Mouse (Mus musculus): ENCODE data around the gene Ptchd4. TPM values are rescaled to one million over a fixed set of nuclear protein-coding genes. Genes with fewer than 3 reads are reported as not detected.

Gene Ptchd4
- total RNA-seq, 2 experiments from 2014 or later, result not detected

DNA sequence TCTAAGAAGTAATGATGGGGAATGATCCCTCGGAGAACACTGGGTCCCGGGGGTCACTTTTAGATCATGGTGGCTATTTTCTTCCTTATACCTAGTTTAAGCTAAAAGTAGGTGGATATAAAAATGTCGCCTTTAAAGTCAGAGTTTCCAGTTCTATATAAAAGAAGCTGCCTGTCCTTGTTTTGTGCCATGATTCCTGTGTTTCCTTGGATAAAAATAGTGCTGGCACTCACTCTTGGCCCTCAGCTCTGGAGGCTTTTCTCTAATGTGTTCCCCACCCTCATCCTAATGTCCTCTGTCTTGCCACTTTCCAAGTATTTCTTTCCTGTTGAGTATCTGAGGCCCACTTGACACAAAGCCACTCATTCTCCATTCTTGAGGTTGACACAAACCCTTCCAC is 79.6 kb downstream of the Ptchd4 start:
- ATAC-seq (replicated peaks; ENCODE audit: low FRiP score, low TSS enrichment, poor library complexity, severe bottlenecking), result no peak

DNA sequence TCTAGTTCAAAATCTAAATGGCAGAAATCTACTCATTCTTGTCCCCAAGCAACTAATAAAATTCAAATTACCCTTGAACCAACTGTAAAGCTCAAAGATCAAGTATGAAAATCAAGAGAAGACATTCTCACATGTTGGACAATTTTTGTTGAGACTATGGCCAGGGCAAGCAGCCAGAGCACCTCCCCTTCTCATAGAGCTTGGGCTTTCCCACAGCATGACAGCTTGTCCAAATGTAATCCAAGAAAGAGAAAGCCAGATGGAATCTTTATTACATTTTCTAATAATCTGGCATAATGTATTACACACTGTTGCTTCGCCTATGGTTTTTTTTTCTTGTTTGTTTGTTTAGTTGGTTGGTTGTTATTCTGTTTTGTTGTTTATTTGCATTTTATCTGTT is 102.7 kb downstream of the Ptchd4 start:
- no peak for ATAC-seq (replicated peaks; ENCODE audit: low FRiP score, low TSS enrichment, poor library complexity, severe bottlenecking)

- ATAC-seq (replicated peaks; ENCODE audit: low FRiP score, low TSS enrichment, poor library complexity, severe bottlenecking), result no peak
These were observed 112.2 kb downstream of the Ptchd4 start for GRCm38 (mm10) chr17:42427961-42428360.

GRCm38 (mm10) chr17:42430380-42430779 is 114.6 kb downstream of the Ptchd4 start:
- ATAC-seq (replicated peaks; ENCODE audit: low FRiP score, low TSS enrichment, poor library complexity, severe bottlenecking), result no peak

GRCm38 (mm10) chr17:42452235-42452634 is 136.5 kb downstream of the Ptchd4 start:
- no peak for ATAC-seq (replicated peaks; ENCODE audit: low FRiP score, low TSS enrichment, poor library complexity, severe bottlenecking)

- ATAC-seq (replicated peaks; ENCODE audit: low FRiP score, low TSS enrichment, poor library complexity, severe bottlenecking), result no peak
These were observed 140.7 kb downstream of the Ptchd4 start for GRCm38 (mm10) chr17:42456441-42456840.

- ATAC-seq (replicated peaks; ENCODE audit: low FRiP score, low TSS enrichment, poor library complexity, severe bottlenecking), result no peak
These were observed 147.0 kb downstream of the Ptchd4 start for GRCm38 (mm10) chr17:42462726-42463125.

- ATAC-seq (replicated peaks; ENCODE audit: low FRiP score, low TSS enrichment, poor library complexity, severe bottlenecking), result no peak
These were observed 164.6 kb downstream of the Ptchd4 start for GRCm38 (mm10) chr17:42480173-42480991.

DNA sequence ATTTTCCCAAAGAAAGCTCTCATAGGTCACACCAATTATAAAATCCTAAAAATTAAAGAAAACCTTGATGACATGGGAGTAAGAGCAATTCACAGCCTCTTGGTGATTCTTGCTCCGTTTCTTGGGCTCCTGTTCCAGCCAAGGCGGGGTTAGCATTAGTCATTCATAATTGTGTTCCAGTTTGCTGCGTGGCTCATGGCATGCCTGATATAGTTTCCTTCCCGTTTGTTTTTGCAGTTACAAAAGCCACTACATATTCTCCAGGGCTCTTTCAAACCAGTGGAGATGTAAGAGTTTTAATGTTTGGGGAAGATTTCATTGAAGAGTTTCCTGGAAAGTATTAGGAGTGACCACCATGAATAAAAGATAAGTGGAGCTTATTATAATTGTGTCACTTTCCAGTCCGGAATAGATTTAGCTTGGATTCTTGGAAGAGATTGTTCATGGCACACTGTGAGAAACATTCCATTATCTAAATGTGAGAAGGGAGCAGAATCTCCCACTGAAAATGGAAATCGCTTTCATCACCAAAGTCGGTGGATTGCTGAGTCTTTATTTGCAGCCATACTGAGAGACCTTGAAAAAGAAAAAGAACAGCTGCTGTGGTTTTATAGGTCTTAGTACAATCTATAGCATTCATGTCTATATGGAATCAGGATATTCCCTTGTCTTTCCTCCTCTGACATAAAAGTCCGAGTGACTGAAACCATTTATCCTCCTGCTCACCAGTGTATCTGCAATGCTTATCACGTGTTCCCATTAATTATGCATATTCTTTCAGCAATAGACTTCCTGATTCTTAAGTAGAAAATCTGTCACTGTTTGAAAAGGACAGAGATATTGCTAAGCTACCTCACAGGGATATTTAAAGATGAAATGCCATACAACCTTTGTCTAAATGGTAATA is 193.9 kb downstream of the Ptchd4 start:
- no peak for ATAC-seq (replicated peaks; ENCODE audit: low FRiP score, low TSS enrichment, poor library complexity, severe bottlenecking)

DNA sequence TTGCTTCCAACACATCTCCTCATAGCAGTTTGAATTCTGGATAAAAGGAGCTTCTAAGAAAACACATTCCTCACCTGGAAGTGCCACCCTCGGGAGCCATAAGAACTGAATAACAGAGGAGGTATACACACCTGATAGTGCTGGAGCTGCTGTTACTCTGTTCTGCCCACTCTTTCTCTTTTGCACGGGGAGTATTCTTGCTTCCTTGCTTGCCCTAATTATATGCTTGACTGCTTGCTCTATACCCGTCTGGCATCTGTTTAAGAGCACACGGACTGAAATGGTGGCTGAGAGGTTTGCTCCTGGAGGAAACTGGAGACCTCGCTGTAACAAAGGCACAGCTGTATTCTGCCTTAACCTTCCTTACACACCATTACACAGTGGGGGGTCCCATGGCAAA is 214.4 kb downstream of the Ptchd4 start:
- no peak for ATAC-seq (replicated peaks; ENCODE audit: low FRiP score, low TSS enrichment, poor library complexity, severe bottlenecking)

- no peak for ATAC-seq (replicated peaks; ENCODE audit: low FRiP score, low TSS enrichment, poor library complexity, severe bottlenecking)
These were observed 233.8 kb downstream of the Ptchd4 start for GRCm38 (mm10) chr17:42549578-42549977.

Measured in megakaryocyte-erythroid progenitor cell, adult 5-6 weeks (primary cell).